Mouse (Mus musculus) liver, embryonic 14.5 days (tissue): ENCODE measurements around the gene Serpinf1.

Experiments
- CTCF ChIP-seq: IDR thresholded peaks from 2 replicates; pipeline ENCODE4 v1.5.1; 2016; ENCODE audit warnings: antibody characterized with exemption, low read depth, control low read depth
- EP300 ChIP-seq: IDR thresholded peaks from 2 replicates; pipeline ENCODE4 v1.6.1; 2016; ENCODE audit warnings: antibody characterized with exemption, low read depth

GRCm38 (mm10) chr11:75458628-75459041, 36.1 kb upstream of the Serpinf1 start:
- TF ChIP-seq CTCF (no peak), EP300 (no peak)
